Mouse (Mus musculus) yolk sac, embryonic 10.5 days (tissue): ENCODE results near the gene D930048N14Rik.

Experiments
- DNase-seq: peaks from one replicate; pipeline ENCODE4 v3.0.0-alpha.2; 2017; ENCODE audit warnings: low spot score

Gene D930048N14Rik

GRCm38 (mm10) chr11:51703379-51703998 lies 52.7 kb downstream of the D930048N14Rik start:
- DNase-seq, result no peak

- no peak for DNase-seq
Observed at GRCm38 (mm10) chr11:51706451-51706850, 55.7 kb downstream of the D930048N14Rik start.

GRCm38 (mm10) chr11:51707080-51707479 lies 56.3 kb downstream of the D930048N14Rik start:
- no peak for DNase-seq
